Mouse (Mus musculus) forebrain, embryonic 14.5 days (tissue): ENCODE measurements around the gene Dio1. TPM values are rescaled to one million over a fixed set of nuclear protein-coding genes. Genes with fewer than 3 reads are reported as not detected.
A peak's percentile ranks its signal among the peaks of the same experiment; 100 is the strongest.

ENCODE experiments used
- ATAC-seq: fragments of 200-750 bp; cut with Nextera tagmentation; 2 replicates; pipeline ENCODE4 v1.8.0; 2017; ENCODE audit warnings: mild to moderate bottlenecking, moderate library complexity
- DNase-seq: peaks from one replicate; pipeline ENCODE4 v3.0.0-alpha.2; 2015; ENCODE audit warnings: low spot score
- H3K27ac ChIP-seq: fragments of 300-500 bp; sonication (generic); 2 replicates; pipeline ENCODE4 v1.5.1; 2014; ENCODE audit warnings: low read depth, mild to moderate bottlenecking, control low read depth, low read length, moderate library complexity
- H3K27me3 ChIP-seq: fragments of 300-500 bp; sonication (generic); replicated peaks from 2 replicates; pipeline ENCODE4 v1.6.1; 2014; ENCODE audit warnings: low read length, control low read depth, mixed read lengths; ENCODE audit not compliant: control insufficient read depth, insufficient read depth
- H3K36me3 ChIP-seq: fragments of 300-500 bp; sonication (generic); 2 replicates; pipeline ENCODE4 v1.6.1; 2014; ENCODE audit warnings: low read length, control low read depth; ENCODE audit not compliant: control insufficient read depth, insufficient read depth
- H3K4me1 ChIP-seq: fragments of 300-500 bp; sonication (generic); 2 replicates; pipeline ENCODE4 v1.6.1; 2014; ENCODE audit warnings: antibody characterized with exemption, low read length, control low read depth; ENCODE audit not compliant: control insufficient read depth, insufficient read depth
- H3K4me2 ChIP-seq: fragments of 300-500 bp; sonication (generic); 2 replicates; pipeline ENCODE4 v1.6.1; 2014; ENCODE audit warnings: mild to moderate bottlenecking, control low read depth, low read length
- H3K4me3 ChIP-seq: fragments of 300-500 bp; sonication (generic); 2 replicates; pipeline ENCODE4 v1.5.1; 2014; ENCODE audit warnings: low read depth, low read length, control low read depth
- H3K9ac ChIP-seq: fragments of 300-500 bp; sonication (generic); 2 replicates; pipeline ENCODE4 v1.6.1; 2014; ENCODE audit warnings: mild to moderate bottlenecking, low read length, control low read depth, moderate library complexity
- H3K9me3 ChIP-seq: fragments of 300-500 bp; sonication (generic); replicated peaks from 2 replicates; pipeline ENCODE4 v1.6.1; 2016; ENCODE audit warnings: low read length, control low read depth, mixed read lengths; ENCODE audit not compliant: control insufficient read depth
- WGBS: fragments of 180-500 bp; shearing (Covaris S2); extraction: QIAGEN DNeasy Blood & Tissue Kit; methylation state at CpG from one replicate; pipeline ENCODE4 v1.1.7; 2014; 5-methylcytosine and 5-hydroxymethylcytosine counted together
- polyA plus RNA-seq: library from polyadenylated mRNA; unstranded; fragments of >200 nt; fragmentation: Nextera tagmentation; extraction: Ambion mirVana; gene quantifications from 2 replicates; pipeline ENCODE4 v1.2.1, GENCODE M21; 2014

Gene Dio1
- polyA plus RNA-seq, 1 experiment from 2014 or later = not detected

- no peak overlapping the region for H3K4me3 ChIP-seq
- ATAC-seq (no peak), DNase-seq (no peak)
- no peak overlapping the region for H3K9ac ChIP-seq
- no peaks in the 10 kb centered on the region for H3K36me3 ChIP-seq
- no peak overlapping the region for H3K27ac ChIP-seq
- WGBS = 66% methylated on average over 4 of the region's 4 CpGs
- H3K9me3 ChIP-seq = no peaks in the 10 kb centered on the region
- no peaks in the 10 kb centered on the region for H3K4me1 ChIP-seq
- no peak overlapping the region for H3K4me2 ChIP-seq
- no peaks in the 10 kb centered on the region for H3K27me3 ChIP-seq
Observed at GRCm38 (mm10) chr4:107292273-107292662, 14.7 kb downstream of the Dio1 start.

GRCm38 (mm10) chr4:107291611-107292272, 15.2 kb downstream of the Dio1 start:
- no peak for ATAC-seq
- Histone ChIP-seq H3K4me1 (no peaks in the 10 kb centered on the region), H3K4me2 (no peak overlapping the region), H3K36me3 (no peaks in the 10 kb centered on the region), H3K27ac (no peak overlapping the region), H3K9ac (no peak overlapping the region), H3K27me3 (no peaks in the 10 kb centered on the region), H3K4me3 (no peak overlapping the region), H3K9me3 (no peaks in the 10 kb centered on the region)
- DNase-seq = peak; percentile 51
- 89% methylated on average over 7 of the region's 7 CpGs for WGBS

GRCm38 (mm10) chr4:107287517-107287916, 19.5 kb downstream of the Dio1 start:
- ATAC-seq = no peak
- H3K36me3 ChIP-seq = no peaks in the 10 kb centered on the region

GRCm38 (mm10) chr4:107286386-107286785, 20.6 kb downstream of the Dio1 start:
- Histone ChIP-seq H3K4me3 (no peak overlapping the region), H3K4me2 (no peak overlapping the region), H3K36me3 (no peaks in the 10 kb centered on the region), H3K9ac (no peak overlapping the region), H3K27me3 (no peaks in the 10 kb centered on the region), H3K27ac (no peak overlapping the region), H3K9me3 (no peaks in the 10 kb centered on the region), H3K4me1 (no peaks in the 10 kb centered on the region)
- no peak for DNase-seq
- WGBS = 94% methylated on average over 8 of the region's 8 CpGs
- no peak for ATAC-seq

More at GRCm38 (mm10) chr4:107287517-107287916, 19.5 kb downstream of the Dio1 start:
- Histone ChIP-seq H3K4me1 (no peaks in the 10 kb centered on the region), H3K9ac (no peak overlapping the region), H3K4me2 (no peak overlapping the region), H3K9me3 (no peaks in the 10 kb centered on the region), H3K4me3 (no peak overlapping the region), H3K27me3 (no peaks in the 10 kb centered on the region), H3K27ac (no peak overlapping the region)
- WGBS = 79% methylated on average over 2 of the region's 2 CpGs
- no peak for DNase-seq

- Histone ChIP-seq H3K4me1 (no peaks in the 10 kb centered on the region), H3K27ac (no peak overlapping the region), H3K4me2 (no peak overlapping the region), H3K4me3 (no peak overlapping the region), H3K9ac (no peak overlapping the region), H3K27me3 (no peaks in the 10 kb centered on the region), H3K9me3 (no peaks in the 10 kb centered on the region), H3K36me3 (no peaks in the 10 kb centered on the region)
- WGBS = 88% methylated on average over 3 of the region's 3 CpGs
- no peak for ATAC-seq
- DNase-seq = no peak
Observed at GRCm38 (mm10) chr4:107285446-107286200, 21.3 kb downstream of the Dio1 start.

GRCm38 (mm10) chr4:107280843-107281475, 26.0 kb downstream of the Dio1 start:
- ATAC-seq (no peak), DNase-seq (no peak)
- 80% methylated on average over 7 of the region's 7 CpGs for WGBS
- no peak overlapping the region for H3K27ac ChIP-seq
- no peaks in the 10 kb centered on the region for H3K9me3 ChIP-seq
- no peak overlapping the region for H3K9ac ChIP-seq
- H3K4me3 ChIP-seq = no peak overlapping the region
- no peak overlapping the region for H3K4me2 ChIP-seq
- peaks cover 2% of the 10 kb centered on the region; the same call in 1 of the 2 replicates for H3K4me1 ChIP-seq
- no peaks in the 10 kb centered on the region for H3K27me3 ChIP-seq
- H3K36me3 ChIP-seq = peaks cover 6% of the 10 kb centered on the region

GRCm38 (mm10) chr4:107278188-107278707, 28.7 kb downstream of the Dio1 start:
- Histone ChIP-seq H3K27me3 (no peaks in the 10 kb centered on the region), H3K4me1 (peaks cover 2% of the 10 kb centered on the region; the same call in 1 of the 2 replicates), H3K36me3 (peaks cover 6% of the 10 kb centered on the region), H3K4me2 (no peak overlapping the region), H3K4me3 (no peak overlapping the region), H3K27ac (no peak overlapping the region), H3K9me3 (no peaks in the 10 kb centered on the region), H3K9ac (no peak overlapping the region)
- 4% methylated on average over 8 of the region's 8 CpGs for WGBS
- peak; percentile 46 for DNase-seq
- no peak; the same call in 1 of the 2 replicates for ATAC-seq

- H3K27me3 ChIP-seq = no peaks in the 10 kb centered on the region
- WGBS = 92% methylated on average over 5 of the region's 5 CpGs
- no peak overlapping the region for H3K9ac ChIP-seq
- H3K27ac ChIP-seq = no peak overlapping the region
- DNase-seq = no peak
- ATAC-seq = no peak
- no peaks in the 10 kb centered on the region for H3K9me3 ChIP-seq
- H3K4me1 ChIP-seq = peaks cover 2% of the 10 kb centered on the region; the same call in 1 of the 2 replicates
- no peak overlapping the region for H3K4me2 ChIP-seq
- H3K4me3 ChIP-seq = no peak overlapping the region
- H3K36me3 ChIP-seq = no peaks in the 10 kb centered on the region
Observed at GRCm38 (mm10) chr4:107274511-107274910, 32.5 kb downstream of the Dio1 start.
